Mouse (Mus musculus) testis, postnatal 10 days (tissue): ENCODE data around the gene Dlg3.

ENCODE experiments used
- DNase-seq: peaks from one replicate; pipeline ENCODE4 v3.0.0; 2021; ENCODE audit warnings: low spot score

Gene Dlg3

GRCm38 (mm10) chrX:100767181-100767884, at the start of gene Dlg3:
Gene Dlg3, plus strand, starts transcription at chrX:100767722.
- DNase-seq, result no peak

DNA sequence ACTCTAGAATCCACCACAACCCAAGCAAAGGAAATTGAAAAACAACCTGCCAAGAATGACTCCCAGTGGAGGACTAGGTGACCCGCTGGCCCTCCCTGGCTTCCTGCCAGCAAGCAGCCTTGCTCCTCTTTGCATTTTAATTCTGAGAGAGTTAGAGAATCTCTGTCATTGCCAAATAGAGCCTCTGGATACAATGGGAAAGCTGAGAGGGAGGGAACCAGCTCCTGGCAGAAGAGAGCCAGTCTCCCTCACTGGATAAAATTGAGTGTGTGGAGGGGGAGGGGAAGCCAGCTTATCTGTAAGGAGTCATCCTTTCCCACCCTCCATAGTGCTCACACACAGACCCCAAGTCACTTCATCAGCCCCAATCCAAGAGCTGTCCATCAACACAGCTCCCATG, 38.6 kb upstream of the Dlg3 start:
- peak; percentile 72 for DNase-seq

DNA sequence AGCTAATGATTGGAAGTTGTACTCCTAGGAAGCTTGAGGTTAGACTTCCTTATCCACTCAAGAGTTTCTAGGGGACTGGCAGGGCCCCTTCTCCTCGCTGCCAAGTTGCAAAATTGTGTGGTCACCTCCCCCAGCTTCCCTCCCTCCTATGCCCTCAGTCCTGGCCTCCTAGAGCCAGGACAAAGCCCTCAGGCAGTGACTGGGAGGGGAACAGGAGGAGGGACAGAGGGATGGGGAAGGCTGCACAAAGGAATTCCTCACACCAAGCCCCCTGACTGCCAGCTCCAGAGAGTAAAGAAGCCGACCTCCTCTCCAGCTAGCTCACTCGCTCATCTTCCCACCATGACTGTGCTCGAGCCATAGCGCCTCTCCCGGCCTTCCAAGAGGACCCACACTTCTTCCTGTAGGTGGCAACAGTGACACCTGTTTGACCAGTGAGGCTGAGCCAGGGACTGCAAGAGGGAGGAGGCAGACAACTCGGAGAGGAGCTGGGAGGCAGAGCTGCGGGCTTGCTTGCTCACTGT, 37.8 kb upstream of the Dlg3 start, which contains the start of gene Gdpd2:
Gdpd2 (plus strand) TSS at position 209 of the 524 bp plus-strand sequence.
- DNase-seq, result peak; percentile 45

- no peak for DNase-seq
Observed at GRCm38 (mm10) chrX:100730266-100730665, 37.3 kb upstream of the Dlg3 start.

DNA sequence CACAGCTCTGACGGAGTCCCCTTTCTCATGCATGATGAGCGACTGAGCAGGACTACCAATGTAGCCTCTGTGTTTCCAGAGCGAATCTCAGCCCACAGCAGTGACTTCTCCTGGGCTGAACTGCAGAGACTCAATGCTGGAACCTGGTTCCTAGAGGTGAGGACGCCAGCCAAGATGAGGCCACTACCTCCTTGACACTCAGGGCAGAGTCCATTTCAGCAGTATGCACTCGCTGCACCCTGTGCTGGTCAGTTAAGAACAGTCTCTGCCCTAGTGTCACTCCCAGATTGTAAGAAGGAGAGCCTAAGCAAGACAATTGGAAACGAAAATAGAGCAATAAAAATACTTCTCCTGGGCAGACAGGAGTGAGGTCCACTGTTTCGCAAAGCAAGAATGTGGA, 33.2 kb upstream of the Dlg3 start:
- DNase-seq, result no peak

DNA sequence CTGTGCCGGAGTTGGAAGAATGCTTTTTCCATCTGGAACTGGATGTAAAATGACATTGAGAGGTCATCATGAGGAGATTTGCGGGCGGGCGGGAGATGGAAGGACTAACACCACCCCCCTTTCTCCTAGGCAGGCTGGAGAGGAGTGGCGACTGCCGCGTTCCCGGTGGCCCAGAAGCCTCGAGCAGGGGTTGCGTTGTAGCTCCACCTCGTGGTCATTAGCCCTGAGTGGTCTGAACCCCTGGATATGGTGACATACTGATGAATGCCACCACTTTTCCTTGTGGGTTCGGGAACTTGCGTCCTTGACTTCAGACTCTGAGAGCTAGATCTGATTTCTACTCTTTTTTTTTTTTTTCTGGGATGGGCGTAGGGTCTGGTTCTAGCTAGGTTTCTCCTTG, 28.6 kb upstream of the Dlg3 start:
- DNase-seq, result peak; percentile 73

DNA sequence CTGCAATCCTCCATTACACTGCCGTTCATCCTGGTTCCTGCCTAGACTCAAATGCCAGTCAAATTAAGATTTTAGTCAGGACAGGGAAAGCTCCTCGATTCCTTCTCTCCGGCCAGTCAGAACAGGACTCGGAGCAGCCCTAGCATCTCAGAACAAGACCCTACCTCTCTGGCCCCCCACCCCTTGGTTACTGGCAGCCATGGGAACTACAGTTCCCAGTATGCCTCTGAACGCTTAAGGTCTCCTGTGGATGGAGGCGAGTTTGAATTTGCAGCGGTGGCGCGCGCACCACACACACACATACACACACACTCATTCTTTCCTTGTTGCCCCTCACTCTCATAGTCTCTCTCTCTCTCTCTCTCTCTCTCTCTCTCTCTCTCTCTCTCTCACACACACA, 28.1 kb upstream of the Dlg3 start:
- DNase-seq, result no peak

DNA sequence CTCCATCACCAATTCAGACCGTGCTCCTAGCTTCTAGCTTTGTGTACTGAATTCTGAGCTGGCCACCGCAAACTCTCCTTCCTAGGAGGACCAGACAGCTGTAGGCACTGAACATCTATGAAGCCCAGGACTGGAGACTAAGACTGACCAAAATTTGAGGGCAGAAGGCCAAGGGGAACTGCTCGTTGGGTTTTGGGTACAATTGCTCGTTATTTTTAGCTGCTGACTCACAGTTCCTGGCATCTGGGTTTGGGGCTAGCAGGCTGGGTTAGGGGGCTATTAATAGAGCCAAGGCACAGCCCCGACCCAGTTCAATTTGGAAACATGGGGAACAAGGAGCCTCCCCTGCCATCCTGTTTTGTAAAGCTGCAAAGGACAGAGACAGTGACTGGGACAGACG, 26.7 kb upstream of the Dlg3 start:
- DNase-seq, result no peak

DNA sequence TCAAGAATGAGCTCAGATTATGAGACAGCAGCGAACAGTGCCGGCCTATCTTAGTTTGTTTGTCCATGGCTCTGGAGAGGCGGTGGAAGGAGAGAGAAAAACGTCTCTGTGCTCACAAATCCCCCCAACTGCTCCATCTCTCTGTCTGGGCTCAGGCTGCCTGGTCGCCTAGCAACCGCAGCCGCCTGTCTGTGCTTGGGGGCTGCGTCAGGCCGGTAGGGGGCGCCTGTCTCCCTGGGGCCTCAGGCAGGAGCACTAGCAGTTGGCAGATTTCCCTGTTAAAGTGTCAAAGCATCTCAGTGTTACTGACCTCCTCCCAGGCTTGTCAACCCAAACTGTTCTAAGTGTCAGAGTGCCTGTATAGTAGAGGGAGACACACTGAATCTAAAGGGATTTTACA, 25.6 kb upstream of the Dlg3 start:
- peak; percentile 78 for DNase-seq

GRCm38 (mm10) chrX:100765855-100766254, 1.7 kb upstream of the Dlg3 start:
- DNase-seq, result no peak

DNA sequence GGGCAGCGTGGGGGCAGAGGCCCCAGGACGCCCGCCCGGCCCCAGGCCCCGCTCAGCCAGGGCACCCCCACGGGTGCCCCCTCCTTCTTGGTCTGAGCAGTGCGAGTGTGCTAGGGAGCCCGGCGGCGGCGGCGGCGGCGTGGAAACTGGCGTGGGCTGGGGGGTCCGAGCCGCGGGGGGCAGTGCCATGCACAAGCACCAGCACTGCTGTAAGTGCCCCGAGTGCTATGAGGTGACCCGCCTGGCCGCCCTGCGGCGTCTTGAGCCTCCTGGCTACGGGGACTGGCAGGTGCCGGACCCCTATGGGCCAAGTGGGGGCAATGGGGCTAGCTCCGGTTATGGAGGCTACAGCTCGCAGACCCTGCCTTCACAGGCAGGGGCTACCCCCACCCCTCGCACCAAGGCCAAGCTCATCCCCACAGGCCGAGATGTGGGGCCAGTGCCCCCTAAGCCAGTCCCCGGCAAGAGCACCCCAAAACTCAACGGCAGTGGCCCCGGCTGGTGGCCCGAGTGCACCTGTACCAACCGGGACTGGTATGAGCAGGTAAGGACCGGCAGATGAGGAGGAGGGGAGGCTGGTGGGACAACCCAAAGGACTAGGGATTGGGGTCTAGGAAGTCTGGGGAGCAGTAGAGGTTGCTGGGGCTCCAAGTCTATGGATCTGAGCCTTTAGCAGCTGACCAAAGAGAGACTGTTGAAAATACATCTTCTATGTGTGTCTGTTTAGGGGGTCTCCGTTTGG, 534 bp downstream of the Dlg3 start:
- no peak for DNase-seq

DNA sequence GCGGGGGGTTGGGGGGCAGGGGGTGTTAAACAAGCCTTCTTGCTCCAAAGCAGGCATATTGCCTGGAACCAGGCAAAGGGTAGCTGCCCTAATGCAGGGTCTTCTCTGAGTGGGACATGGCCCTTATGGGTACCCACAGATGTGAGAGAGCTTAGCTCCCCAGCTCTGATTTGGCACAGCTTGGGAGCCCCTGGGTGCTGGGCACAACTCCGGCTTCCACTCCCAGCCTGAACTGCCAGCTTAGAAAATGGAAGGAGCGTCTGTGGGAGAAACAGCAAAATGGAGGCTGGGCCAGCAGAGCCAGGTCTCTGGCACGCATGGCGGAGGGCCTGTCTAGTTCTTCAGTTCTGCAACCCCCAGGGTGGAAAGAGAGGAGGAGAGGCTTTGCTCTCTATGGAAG, 1.8 kb downstream of the Dlg3 start:
- no peak for DNase-seq

GRCm38 (mm10) chrX:100774341-100774811, 6.9 kb downstream of the Dlg3 start:
- peak; percentile 73 for DNase-seq

- no peak for DNase-seq
Observed at GRCm38 (mm10) chrX:100775405-100775804, 7.9 kb downstream of the Dlg3 start.

DNA sequence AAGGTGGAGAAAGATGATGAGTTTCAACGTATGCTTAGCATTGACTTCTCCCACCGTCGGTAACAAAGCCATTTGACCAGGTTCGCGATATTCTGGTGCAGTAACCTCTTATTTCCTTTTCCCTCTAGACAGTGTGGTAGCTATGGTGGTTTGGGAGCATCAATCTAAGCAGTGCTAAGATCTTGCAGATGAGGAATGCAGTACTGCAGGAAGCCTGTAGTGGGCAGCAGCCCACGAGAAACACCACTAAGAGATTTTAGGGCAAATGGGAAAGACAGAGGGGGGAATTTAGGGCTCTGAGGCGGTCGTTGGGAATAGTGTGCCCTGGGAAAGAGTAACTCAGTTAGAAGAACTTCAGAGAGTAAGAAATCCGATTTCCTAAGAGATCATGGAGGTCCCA, 9.0 kb downstream of the Dlg3 start:
- peak; percentile 58 for DNase-seq

GRCm38 (mm10) chrX:100776985-100777654, 9.6 kb downstream of the Dlg3 start:
- peak; percentile 62 for DNase-seq

DNA sequence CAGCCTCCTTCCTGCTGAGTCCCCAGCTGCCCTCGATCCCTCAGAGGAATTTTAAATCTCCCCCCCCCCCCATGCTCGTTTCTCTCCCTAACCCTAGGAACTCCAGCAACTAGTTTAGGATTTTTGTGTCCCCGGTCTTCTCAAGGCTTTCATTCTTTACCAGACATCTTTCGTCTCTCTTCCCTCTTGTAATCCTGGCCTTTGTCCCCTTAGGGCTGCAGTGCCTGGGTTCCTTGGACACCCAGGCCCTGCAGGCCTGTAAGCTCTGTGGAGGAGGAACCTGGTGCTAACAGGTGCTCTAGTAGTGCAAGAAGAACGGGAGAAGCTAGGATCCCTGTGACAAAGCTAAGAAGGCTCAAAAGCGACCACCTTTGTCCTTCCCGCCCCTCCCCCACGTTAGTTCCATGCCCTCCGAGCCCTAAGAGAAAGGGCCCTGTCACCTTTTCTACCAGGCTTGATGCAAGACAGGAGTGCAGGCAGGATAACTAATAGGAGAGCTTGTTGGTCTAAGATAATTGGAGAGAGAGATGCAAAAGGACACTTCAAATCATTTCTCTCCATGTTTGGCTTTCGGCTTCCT, 10.2 kb downstream of the Dlg3 start:
- no peak for DNase-seq

DNA sequence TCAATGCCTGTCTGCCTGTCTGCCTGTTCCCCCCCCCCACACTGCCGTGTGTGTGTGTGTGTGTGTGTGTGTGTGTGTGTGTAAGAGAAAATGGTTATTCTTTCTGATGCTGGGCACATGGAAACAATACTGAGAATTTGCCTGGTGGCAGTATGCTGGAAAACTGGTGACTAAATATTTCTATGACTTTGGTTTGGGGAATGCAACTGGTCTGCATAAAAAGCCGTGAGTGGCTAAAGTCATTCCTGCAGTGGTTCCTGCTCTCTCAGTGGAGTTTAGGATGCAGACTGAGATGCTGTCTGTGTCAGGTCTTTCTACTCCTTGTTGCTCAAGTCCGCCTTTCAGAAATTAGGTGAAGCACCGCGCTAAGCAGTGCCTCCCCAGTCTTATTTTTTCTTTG, 10.9 kb downstream of the Dlg3 start:
- no peak for DNase-seq

GRCm38 (mm10) chrX:100789322-100789721, 21.8 kb downstream of the Dlg3 start:
- DNase-seq, result no peak

DNA sequence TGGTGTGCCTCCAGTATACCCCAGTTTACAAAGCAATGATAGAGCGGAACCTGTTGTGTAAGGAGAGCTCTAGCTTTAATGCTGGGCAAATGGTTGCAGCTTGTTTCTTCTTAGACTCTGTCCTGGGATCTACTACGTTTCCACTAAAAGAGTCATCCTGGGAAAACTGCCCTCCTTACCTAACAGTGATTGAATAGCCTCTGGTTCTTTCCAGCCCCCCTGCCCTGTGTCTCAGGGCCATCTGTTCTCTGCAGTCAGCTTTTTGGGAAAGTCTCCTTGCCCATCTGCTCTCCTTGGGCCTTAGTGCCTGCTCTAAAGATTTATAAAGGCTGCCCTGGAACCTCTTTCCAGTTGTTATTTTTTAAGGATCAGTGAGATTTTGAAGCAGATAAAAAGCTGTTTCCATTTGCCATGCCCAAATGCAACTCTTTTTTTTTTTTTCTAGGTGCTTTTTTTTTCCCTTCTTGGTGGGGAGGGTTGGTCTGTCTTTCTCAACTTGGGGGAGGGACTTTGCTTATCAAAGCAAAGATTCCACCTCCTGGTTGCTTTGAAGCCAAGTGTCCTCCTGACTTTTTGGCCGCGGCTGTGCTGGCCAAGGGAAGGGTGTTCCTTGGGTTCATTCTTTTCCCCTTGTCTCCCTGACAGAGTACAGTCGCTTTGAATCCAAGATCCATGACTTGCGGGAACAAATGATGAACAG, 28.7 kb downstream of the Dlg3 start:
- DNase-seq, result no peak

GRCm38 (mm10) chrX:100796741-100797090, 29.2 kb downstream of the Dlg3 start:
- DNase-seq, result no peak

GRCm38 (mm10) chrX:100797370-100797769, 29.8 kb downstream of the Dlg3 start:
- no peak for DNase-seq
